Mouse (Mus musculus): ENCODE measurements around the gene Drd4.

Drd4 gene

DNA sequence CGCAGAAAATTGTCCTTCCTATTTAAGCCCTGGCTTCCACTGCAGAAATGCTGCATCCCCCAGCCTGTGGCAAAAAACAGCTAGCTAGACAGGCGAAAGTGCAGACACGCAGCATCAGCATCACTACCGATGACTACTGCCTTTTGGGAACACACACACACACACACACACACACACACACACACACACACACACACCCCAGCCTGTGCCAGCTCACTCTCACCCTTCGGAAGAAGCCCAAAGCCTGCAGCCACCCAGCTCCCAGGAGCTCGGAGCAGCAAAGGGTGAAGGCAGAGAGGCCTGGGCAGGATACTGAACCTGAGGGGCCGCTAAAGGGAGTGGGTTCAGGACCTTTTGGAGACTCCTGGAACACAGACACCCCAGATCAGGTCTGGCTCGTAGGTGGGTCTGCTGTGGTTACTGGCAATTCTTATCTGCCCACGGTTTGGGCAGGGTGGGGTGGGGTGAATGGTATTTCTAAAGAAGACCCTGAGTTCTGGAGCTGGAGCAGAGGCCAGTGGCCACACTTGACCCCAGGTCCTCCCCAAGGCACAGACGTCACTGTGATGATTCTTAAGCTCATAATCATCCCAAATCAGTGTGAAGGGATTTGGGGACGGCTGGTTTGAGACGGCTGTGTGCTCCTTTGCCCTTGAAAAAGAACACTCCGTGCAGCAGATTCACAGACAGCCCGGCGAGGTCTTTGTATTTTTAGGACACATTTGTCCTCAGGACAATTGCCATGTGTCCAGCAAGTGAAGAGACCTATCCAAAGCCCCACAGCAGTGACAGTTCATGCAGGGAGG, 980 bp downstream of the Drd4 start:
- DNase-seq (ENCODE audit: low read depth): no peak

DNA sequence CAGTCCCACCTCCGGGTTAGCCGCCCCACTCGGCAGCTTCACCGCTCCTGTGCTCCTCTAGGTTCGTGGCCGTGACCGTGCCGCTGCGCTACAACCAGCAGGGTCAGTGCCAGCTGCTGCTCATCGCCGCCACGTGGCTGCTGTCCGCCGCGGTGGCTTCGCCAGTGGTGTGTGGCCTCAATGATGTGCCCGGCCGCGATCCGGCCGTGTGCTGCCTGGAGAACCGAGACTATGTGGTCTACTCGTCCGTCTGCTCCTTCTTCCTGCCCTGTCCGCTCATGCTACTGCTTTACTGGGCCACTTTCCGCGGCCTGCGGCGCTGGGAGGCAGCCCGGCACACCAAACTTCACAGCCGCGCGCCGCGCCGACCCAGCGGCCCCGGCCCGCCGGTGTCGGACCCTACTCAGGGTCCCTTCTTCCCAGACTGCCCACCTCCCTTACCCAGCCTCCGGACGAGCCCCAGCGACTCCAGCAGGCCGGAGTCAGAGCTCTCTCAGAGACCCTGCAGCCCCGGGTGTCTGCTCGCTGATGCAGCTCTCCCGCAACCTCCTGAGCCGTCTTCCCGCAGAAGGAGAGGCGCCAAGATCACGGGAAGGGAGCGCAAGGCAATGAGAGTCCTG, 2.2 kb downstream of the Drd4 start:
- no peak for DNase-seq (ENCODE audit: low read depth)

DNA sequence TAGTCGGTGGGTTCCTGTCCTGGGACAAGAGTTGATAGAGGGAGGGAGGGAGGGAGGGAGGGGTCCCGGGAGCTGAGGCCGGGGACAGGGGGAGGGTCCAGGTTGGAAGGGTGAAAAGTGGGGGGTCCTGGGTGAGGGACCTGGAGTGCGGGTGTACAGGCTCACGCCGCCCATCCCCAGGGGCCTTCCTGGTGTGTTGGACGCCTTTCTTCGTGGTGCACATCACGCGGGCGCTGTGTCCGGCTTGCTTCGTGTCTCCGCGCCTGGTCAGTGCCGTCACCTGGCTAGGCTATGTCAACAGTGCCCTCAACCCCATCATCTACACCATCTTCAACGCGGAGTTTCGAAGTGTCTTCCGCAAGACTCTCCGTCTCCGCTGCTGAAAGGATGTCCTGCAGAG, 2.7 kb downstream of the Drd4 start:
- no peak for DNase-seq (ENCODE audit: low read depth)

DNA sequence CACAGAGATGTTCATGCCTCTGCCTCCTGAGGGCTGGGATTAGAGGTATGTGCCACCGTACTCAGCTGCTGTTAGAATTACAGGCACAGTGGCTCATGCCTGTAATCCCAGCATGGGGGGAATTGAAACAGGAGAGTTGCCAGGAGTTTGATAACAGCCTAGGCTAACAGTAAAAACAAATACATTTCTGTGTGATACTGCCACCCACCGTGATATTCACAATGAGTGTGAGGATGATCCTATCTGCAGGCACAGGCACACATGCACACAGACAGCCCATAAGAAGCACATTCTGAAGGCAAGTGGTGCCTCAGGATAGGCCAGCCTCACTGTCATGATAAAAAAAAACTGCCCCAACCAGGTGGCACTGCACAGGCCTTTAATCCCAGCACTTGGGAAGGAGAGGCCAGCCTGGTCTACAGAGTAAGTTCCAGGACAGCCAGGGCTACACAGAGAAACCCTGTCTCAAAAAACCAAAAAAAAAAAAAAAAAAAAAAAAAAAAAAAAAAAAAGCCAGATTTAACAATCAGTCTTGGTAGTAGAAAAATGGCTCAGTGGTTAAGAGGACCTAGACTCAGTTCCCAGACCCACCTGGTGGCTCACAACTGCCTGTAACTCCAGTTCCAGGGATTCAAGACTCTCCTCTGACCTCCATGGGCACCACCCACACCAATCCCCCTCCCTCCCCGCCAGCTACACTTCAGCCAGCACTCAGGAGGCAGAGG, 6.3 kb downstream of the Drd4 start:
- DNase-seq (ENCODE audit: low read depth): no peak

DNA sequence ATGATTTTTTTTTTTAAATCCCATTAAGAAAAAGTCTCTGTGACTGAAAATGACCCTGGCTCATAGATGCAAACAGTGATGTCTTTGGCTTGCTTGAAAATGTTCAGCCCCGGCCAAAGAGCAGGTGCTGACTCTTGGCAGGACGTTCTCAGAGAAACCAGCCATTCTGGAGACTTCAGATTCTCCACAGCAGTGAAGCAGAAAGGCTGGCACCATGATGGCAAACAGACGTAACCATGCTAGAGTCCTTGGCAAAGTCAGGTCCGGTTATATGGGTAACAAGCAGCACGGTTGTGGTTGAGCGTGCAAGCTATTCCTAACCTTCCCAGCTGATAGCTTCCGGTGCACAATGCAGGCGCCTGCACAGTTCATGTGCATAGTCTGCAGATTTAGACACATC, 7.4 kb downstream of the Drd4 start:
- DNase-seq (ENCODE audit: low read depth): no peak

DNA sequence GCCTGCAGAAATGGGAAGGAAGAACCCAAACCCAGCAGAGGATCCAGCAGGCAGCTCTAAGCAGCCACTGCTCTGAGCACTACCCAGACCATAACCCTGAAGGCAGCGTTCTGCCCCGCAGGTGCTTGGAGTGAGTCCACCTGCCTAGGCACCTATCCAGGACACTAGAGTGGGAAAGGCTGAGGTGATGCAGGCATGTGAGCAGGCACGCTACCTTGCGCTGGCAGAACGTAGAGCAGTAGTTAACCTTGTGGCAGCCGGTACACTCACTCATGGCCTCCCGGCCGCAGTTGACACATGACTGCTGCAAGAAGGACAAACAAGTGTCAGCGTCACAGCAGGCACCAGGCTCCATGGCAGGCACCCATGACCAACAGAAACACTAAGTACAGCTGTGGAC, 9.6 kb downstream of the Drd4 start:
- no peak for DNase-seq (ENCODE audit: low read depth)

DNA sequence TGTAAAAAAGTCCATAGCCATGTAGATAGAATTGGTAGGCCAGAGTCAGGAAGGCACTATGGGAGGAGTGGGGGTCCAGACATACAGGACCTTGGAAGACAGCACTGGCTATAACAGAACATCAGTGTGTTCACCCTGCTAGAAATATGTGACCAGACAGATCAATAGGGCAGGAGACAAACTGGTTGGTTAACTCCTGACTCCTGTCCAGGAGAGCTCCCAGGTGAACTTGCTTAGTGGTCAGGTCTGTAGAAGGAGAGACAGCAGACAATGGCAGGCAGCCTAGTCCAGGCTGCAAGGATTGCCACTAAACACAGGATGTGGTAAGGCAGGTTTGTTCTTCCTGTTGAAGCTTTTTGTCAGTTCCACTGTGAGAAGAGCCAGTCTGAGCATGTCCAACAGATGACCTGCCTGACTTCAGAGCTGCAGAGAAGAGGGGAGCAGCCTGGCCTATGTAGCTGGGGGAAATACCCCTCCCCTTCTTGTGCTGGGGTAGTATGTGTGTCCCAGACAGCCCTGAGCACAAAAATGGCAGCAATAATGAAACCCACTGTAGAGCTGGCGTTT, 11.0 kb downstream of the Drd4 start:
- no peak for DNase-seq (ENCODE audit: low read depth)

DNA sequence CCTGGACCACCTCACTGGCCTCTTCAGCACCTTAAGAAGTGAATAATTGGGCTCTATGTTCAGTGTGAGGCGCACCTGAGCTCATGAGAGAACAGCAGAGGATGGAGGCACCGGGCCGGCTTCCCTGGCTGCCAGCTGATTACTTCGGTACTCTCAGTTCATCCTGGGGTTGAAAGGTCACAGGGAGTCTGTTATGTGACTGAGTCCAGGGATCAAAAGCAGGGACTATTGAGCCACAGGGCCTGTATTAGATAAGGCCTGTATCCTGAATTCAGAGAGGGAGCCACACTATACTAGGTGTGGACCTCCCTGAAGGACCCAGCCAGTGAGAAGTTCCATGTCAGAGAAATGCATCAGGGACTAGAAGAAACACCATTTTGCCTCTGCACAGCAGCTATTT, 12.7 kb downstream of the Drd4 start:
- DNase-seq (ENCODE audit: low read depth): no peak

DNA sequence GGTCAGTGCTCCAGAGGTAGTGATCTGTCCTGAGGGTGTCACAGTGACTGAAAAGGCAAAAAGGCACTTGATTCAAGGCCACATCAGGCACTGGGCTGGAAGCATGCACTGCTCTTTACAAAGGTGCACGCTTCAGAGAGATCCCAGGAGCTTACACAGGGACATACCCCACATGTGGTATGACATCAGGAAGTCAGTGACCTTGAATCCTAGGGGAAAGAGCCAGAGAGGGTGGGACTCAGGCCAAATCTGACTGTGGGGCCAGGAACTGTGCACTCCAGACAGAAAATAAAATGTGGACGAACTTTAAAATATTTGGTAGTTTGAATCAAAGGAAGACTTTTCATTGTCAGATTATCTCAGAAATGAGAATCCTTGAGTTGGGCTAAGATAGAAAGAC, 22.6 kb downstream of the Drd4 start:
- no peak for DNase-seq (ENCODE audit: low read depth)

DNA sequence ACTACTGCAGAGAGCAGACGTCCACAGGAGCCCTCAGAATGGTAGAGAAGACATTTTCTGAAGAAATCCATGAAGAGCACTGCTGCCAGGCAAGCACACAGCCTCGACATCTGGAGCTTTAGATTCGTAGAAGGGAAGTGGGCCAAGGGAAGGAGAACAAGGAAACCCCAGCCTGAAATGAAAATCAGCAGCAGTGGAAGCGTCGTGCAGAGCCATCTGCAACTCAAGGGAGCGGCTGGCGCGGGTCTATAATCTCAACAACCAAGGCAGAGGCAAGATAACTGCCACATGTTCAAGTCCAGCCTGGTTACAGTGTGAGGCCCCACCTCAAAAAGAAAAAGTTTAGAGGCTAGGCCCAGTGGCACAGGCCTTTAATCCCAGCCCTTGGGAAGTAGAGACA, 23.3 kb downstream of the Drd4 start:
- DNase-seq (ENCODE audit: low read depth): no peak

DNA sequence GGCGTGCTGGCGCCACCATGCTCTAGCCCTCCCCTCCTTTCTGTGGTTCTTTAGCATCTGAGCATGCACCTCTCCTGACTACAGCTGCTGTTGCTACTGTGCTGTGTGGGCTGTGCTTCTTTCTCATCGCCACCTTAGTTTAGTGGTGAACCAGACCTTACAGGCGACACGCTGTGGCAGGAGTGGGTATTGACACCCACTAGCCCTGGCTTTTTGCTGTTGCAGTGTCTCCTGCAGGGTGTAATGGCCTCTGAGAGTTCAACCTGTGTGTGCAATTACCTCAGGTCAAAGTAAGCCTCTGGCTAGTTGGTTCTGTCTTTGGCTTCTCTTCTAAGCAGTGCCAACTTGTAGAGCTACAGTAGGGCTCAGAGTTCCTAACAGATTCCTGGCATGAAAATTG, 24.2 kb downstream of the Drd4 start:
- no peak for DNase-seq (ENCODE audit: low read depth)

DNA sequence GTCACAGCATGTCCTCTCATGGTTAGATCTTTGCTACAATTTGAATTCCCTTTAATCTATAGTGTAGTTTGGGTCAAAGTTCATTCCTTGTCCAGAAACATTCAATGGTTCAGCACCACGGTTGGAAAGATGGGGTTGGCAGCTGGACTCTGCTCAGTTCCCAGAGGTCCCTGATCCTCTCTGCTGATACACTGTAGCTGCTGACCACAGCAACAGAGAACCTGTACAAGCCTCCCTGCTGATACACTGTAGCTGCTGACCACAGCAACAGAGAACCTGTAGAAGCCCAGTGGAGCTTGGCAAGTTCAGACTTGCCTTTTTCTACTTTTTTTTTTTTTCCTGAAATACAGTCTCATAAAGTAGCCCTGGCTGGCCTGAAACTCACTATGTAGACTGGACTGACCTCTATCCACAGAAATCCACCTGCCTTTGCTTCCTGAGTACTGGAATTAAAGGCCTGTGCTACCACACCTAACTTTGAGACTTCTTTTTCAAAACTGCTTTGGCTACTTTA, 25.9 kb downstream of the Drd4 start:
- no peak for DNase-seq (ENCODE audit: low read depth)

DNA sequence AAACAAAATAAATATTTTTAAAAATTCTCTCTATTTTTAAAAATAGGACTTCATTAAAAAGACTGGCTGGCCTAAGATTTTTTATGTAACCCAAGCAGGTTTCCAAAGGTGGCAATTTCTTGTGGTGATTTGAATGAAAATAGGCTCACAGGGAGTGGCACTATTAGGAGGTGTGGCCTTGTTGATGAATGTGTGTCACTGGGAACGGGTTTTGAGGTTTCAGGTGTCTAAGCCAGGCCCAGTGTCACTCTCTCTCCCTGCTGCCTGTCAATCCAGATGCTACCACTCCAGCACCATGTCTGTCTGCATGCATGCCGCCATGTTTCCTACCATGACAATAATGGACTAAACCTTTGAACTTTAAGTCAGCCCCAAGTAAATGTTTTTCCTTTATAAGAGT, 27.6 kb downstream of the Drd4 start:
- no peak for DNase-seq (ENCODE audit: low read depth)

DNA sequence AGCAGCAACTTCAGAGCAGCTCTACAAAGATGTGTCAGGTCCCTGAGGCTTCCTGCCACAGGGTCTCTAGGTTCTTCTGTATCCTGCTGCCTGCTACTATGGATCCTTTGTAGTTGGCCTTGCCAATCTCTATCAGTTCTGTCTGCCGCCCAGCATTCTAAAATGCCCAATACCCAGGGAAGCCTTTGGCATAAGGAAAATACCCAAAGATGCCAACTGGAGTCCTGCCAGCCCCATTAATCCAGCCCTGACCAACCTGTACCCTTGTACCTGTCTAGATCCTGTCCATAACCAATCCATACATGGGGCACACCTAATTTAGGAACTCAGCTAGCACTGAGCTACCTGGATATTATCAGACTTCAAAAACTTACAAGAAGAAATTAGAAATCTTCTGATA, 32.9 kb downstream of the Drd4 start:
- DNase-seq (ENCODE audit: low read depth): no peak

DNA sequence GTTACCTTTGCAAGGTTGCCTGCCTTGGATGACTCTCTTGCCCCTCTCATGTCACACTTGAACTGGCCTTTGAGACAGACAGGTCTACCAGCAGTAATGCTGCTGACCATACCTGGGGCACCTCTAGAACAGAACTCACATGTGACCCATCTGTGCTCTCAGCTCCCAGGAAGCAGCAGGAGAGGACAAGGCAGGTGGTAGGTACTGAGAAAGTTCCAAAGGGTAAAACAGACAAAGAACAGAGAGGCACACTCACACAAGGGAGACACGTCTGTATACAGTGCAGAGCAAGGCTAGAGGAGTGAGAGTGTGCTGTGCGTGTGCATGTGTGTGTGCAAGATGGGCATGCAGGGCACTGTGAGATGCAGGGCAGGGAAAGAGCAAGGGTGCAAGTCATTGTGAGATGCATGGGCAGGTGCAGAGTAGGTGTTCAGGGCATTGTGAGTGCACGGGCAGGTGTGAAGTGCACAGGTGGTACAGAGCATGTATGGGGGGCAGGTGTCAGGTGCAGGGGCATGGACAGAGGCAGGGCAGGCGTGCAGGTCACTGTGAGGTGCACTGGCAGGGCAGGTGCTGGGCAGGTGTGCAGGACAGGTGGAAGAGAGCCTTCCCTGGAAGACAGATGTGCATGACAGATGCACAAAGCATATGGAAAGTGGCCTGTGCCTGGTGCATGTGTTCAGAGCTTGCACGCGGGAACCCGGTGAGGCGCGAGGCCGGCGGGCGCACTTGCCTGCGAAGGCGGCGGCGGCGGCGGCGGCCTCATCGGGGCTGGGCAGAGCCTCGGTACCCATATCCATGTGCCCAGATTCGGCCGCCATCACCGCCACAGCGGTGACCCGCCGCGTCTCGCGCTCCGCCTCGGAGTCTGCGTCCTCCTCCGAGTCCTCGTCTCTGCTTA, 35.0 kb downstream of the Drd4 start:
- no peak for DNase-seq (ENCODE audit: low read depth)

DNA sequence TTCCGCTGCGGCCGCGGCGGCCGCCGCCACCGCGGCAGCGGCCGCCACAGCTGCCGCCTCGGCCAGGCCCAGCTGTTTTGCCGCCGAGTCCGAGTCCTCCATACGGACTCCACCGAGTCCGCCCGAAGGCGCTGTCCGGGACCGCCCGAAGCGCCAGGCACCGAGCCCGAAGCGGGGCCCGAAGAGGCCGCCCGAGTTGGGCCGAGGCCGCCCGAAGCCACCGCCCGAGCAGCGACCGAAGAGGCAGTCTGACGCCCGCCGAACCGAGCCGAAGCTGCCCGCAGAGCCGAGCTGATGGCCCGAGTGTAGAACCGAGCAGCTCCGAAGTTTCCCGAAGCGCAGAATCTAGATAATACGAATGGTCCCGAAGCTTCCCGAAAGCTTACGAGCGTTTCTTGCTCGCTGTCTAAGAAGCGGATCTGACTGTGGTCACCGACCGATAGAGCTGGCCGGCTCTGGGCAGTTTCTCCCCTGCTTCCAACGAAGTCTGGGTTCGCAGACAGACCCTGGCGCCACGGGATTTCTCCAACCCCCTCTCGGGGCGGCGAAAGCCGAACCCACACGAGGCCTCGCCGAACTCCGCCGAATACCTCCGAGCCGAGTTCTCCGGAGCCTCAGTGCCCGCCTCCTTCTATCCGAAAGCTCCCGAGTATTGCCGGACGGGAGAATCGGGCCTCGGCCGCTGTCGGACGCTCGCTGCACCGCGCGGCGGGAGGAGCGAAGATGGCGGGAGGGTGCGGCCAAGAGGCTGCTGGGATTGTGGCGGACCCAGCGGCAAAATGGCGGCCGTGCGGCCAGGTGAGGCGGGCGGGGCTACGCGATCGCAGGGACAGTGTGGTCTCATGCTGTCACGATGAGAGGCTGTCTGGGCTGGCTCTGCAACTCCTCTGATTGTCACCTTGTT, 35.9 kb downstream of the Drd4 start, which contains the start of the genes Deaf1 and Tmem80:
TSS of gene Deaf1 (minus strand) at position 222 of the 904 bp plus-strand sequence.
TSS of gene Tmem80 (plus strand) at position 271 of the 904 bp plus-strand sequence.
- DNase-seq (ENCODE audit: low read depth): peak; percentile 96

DNA sequence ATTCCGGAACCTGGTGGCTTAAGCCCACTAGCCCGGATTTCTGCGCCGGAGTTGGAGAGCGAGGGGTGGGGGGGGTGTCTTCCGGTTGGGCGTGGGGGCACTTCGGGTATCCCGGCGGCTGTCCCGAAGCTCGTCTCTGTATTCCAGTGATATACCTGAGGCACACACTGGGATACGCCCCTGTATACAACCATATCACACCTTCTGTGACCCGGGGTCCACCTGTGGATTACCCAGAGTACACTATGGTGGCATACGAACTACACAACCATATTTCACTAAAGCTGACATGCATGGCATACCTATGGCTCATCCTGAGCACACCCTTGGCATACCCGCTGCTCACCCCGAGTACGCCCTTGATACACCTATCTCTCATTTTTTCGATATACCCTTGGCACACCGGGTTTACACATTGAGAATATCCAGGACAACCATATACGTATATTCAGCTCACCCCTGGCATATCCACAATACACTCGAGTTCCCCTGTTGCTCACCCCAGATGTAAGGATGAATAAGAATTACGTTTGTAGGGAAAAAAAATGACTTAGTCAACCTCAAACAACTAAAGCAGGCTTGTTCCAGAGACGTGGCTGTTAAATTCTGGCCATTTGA, 36.7 kb downstream of the Drd4 start:
- no peak for DNase-seq (ENCODE audit: low read depth)

DNA sequence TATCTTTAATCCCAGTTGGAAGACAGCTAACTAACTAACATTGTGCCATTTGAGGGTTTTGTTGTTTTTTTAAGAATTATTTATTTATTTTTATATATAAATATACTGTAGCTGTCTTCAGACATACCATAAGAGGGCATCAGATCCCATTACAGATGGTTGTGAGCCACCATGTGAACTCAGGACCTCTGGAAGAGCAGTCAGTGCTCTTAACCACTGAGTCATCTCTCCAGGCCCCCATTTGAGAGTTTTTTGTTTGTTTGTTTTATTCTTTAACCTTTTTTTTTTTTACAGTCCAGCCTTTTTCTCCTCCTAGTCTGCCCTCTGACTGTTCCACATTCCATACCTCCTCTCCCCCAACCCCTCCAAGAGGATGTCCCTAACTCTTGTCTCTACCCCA, 38.9 kb downstream of the Drd4 start:
- DNase-seq (ENCODE audit: low read depth): no peak

DNA sequence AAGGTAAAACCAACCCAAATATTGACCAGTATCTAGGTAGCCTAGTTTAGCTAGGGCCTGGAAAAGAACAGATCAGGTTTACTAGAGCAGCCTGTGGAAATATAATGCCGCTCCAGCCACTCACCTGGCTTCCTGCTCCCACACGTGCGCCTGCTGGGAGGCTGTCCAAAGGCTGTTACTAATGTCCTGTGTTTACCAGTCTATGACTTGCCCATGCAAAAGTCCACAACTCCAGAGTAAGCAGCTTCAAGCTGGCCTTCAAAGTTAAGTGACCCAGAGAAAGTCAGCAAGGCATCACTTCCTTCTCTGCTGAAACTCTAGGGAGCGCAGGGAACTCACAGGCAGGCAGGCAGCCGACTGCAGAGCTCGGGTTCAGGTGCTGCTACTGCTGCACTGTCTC, 40.2 kb downstream of the Drd4 start:
- no peak for DNase-seq (ENCODE audit: low read depth)

DNA sequence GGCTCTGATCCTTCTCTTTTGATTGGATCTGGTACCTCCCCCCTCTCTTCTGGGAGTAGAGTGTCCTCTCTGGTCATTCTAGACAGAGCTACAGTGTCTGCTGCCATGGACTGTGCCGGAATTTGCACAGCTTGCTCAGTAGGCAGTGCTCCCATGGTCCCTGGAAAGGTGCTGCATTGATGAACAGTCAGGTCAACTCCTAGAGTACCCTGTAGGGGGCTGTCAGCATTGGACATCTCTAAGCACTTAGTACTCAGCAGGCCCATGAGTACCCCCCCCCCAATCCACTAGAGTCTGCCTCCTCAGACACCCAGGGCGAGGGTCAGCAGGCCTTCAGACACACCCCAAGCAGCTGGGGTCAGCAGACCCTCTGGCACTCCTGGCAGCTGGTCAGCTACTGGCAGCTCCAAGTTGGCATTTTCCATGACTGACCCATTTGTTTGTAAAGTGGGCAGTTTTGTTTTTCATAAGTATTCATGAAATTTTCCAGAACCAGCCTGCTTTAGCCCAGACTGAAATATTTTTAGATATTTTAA, 43.3 kb downstream of the Drd4 start:
- no peak for DNase-seq (ENCODE audit: low read depth)
